Mouse (Mus musculus): Measurements from ENCODE around the gene Fam172a.

GRCm38 (mm10) chr13:78179312-78180097 lies 477.7 kb downstream of the Fam172a start:
- TF ChIP-seq POLR2A (IDR thresholded peaks at IDR 0.05; ENCODE audit: low read depth, low read length) (no peak), CTCF (IDR thresholded peaks at IDR 0.05; ENCODE audit: extremely low read depth, insufficient read length, insufficient replicate concordance, low read depth, low read length) (no peak)

Data from small intestine, adult 2 months (tissue).